Mouse (Mus musculus): ENCODE measurements around the gene Ccdc40.

- TF ChIP-seq CTCF (IDR thresholded peaks at IDR 0.05) (no peak), EP300 (IDR thresholded peaks at IDR 0.05) (peak; percentile 46; the same call in 1 of the 2 replicates)
Measured at GRCm38 (mm10) chr11:119209371-119210025, 18.9 kb upstream of the Ccdc40 start.
